ENCODE assay signal across 8 mouse cellular contexts in the genomic region with DNA sequence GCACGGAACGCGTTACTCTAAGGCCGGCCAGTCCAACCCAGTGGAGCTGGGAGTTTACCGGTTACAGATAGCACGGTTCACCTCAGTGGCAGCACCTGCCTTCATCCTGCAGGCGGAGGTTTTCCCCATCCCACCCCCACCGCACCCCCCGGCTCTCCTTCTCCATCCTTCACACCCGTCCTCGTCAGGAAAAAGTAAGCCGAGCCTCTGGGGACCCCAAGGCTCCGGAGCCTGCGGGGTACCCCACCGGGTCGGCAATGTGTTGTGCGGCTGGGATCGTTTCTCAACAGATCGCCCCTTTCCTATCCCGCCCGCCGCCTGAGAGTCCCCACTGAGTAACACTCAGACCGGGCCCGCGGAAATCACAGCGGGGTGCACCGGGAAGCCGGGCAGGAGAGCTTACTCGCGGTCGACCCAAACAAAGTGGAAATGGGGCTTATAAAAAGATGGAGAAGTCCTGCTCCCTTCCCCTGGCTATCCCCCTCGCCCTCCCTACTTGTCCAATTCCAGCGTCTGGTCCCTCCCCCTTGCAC. TPM values are rescaled to one million over a fixed set of nuclear protein-coding genes. Genes with fewer than 3 reads are reported as not detected.
DNase-seq lines count a peak whose midpoint lies in the region; ATAC-seq lines count a peak whose summit lies in the region.

No protein-coding gene starts in this region.

- H3K27me3 ChIP-seq in heart, embryonic 16.5 days (ENCODE audit: control insufficient read depth, insufficient read depth, low read length): peaks cover 30% of the 10 kb centered on the region
- H3K27me3 ChIP-seq in liver, embryonic 13.5 days: peaks cover 93% of the 10 kb centered on the region

- intact Hi-C loops in left cerebral cortex, postnatal 25 days (cut with DNase I): no loop called here

- peak; percentile 33 for DNase-seq in adrenal gland, adult 2 months
- no peak for DNase-seq in adrenal gland, adult 8-10 months
- peak; percentile 14 for DNase-seq in lung, postnatal 10 days
- DNase-seq in lung, postnatal 25 days (ENCODE audit: low spot score): no peak
- DNase-seq in liver, embryonic 13.5 days: no peak
- peak; percentile 38 for DNase-seq in testis, postnatal 14 days (ENCODE audit: low spot score)
- no peak for DNase-seq in left cerebral cortex, postnatal 25 days (ENCODE audit: low spot score in 2 of 2)

- H3K4me3 ChIP-seq in heart, embryonic 16.5 days (ENCODE audit: low read length): peak overlapping the region; percentile 55
- peak overlapping the region; percentile 61 for H3K4me3 ChIP-seq in liver, embryonic 13.5 days (replicated peaks)

- under 1% methylated on average over 33 of the region's 33 CpGs for WGBS in heart, embryonic 16.5 days
- under 1% methylated on average over 33 of the region's 33 CpGs for WGBS in liver, embryonic 13.5 days (ENCODE audit: insufficient replicate concordance)

- no peaks in the 10 kb centered on the region for H3K9me3 ChIP-seq in heart, embryonic 16.5 days (replicated peaks; ENCODE audit: control insufficient read depth, low read length)
- H3K9me3 ChIP-seq in liver, embryonic 13.5 days (replicated peaks): no peaks in the 10 kb centered on the region

- no peaks in the 10 kb centered on the region for H3K36me3 ChIP-seq in heart, embryonic 16.5 days (ENCODE audit: control insufficient read depth, insufficient read depth)
- no peaks in the 10 kb centered on the region for H3K36me3 ChIP-seq in liver, embryonic 13.5 days

- H3K4me2 ChIP-seq in heart, embryonic 16.5 days (ENCODE audit: low read depth, low read length): peak overlapping the region; percentile 97
- H3K4me2 ChIP-seq in liver, embryonic 13.5 days: peak overlapping the region; percentile 81

- peaks cover 23% of the 10 kb centered on the region for H3K4me1 ChIP-seq in heart, embryonic 16.5 days (ENCODE audit: control insufficient read depth, insufficient read depth, low read length)
- peaks cover 36% of the 10 kb centered on the region for H3K4me1 ChIP-seq in liver, embryonic 13.5 days (replicated peaks)

- H3K27ac ChIP-seq in heart, embryonic 16.5 days (ENCODE audit: low read length): no peak overlapping the region
- H3K27ac ChIP-seq in liver, embryonic 13.5 days: no peak overlapping the region

- H3K9ac ChIP-seq in heart, embryonic 16.5 days (ENCODE audit: low read length): peak overlapping the region; percentile 43
- H3K9ac ChIP-seq in liver, embryonic 13.5 days: peak overlapping the region; percentile 45

- ATAC-seq in heart, embryonic 16.5 days (replicated peaks; ENCODE audit: extremely low read depth, insufficient read depth, low FRiP score): no peak
- ATAC-seq in liver, embryonic 13.5 days (ENCODE audit: low read depth): no peak

RNA-seq across cellular contexts. Expression of a gene that starts 0.9 kb away (rescaled TPM):
- total RNA-seq in adrenal gland, adult 2 months (2021): 10 to 100 TPM; 79.4 to 97.0 TPM
- 111 and 119 TPM in 2 replicates for polyA plus RNA-seq in adrenal gland, adult 2 months (2012; rRNA removed)
- total RNA-seq in adrenal gland, adult 8-10 months (2022): 100 to 1,000 TPM in 3 of 4 experiments, 10 to 100 TPM in 1; 95.3 to 135 (median 115) TPM
- polyA plus RNA-seq in heart, embryonic 16.5 days (2015; fragmentation: Nextera tagmentation; extraction: Ambion mirVana): 41.5 and 45.4 TPM in 2 replicates
- polyA plus RNA-seq in liver, embryonic 13.5 days (2015; fragmentation: Nextera tagmentation; extraction: Ambion mirVana): 31.6 and 34.2 TPM in 2 replicates
- 100 to 1,000 TPM; 179 to 182 TPM for total RNA-seq in left cerebral cortex, postnatal 25 days (2021)

RNA-seq across cellular contexts. Expression of a gene that starts 54.2 kb away (rescaled TPM):
- 10 to 100 TPM; 60.3 to 69.1 TPM for total RNA-seq in adrenal gland, adult 2 months (2021)
- polyA plus RNA-seq in adrenal gland, adult 2 months (2012; rRNA removed): 131 and 142 TPM in 2 replicates
- total RNA-seq in adrenal gland, adult 8-10 months (2022): 100 to 1,000 TPM in 1 of 4 experiments, 10 to 100 TPM in 3; 73.0 to 105 (median 81.5) TPM
- polyA plus RNA-seq in heart, embryonic 16.5 days (2015; fragmentation: Nextera tagmentation; extraction: Ambion mirVana): 93.5 and 94.5 TPM in 2 replicates
- polyA plus RNA-seq in liver, embryonic 13.5 days (2015; fragmentation: Nextera tagmentation; extraction: Ambion mirVana): 40.1 and 40.3 TPM in 2 replicates
- total RNA-seq in left cerebral cortex, postnatal 25 days (2021): 100 to 1,000 TPM; 183 to 214 TPM

Comparison
In these comparisons a context has a peak if more than half of its experiments do, and no peak if none do; other contexts are left out.
1. DNase-seq: peak in adrenal gland, adult 2 months (single experiment), lung, postnatal 10 days (single experiment) and testis, postnatal 14 days (single experiment); none in adrenal gland, adult 8-10 months (single experiment), lung, postnatal 25 days (single experiment), liver, embryonic 13.5 days (single experiment) and left cerebral cortex, postnatal 25 days (0 of 2).